Mouse (Mus musculus) liver (tissue): ENCODE data around the gene Syne2.
"Not testable (repeated sequence)": the region's sequence is repeated elsewhere in the genome, so short reads cannot be mapped to it uniquely, and the experiment has no call there.

Experiments used
- DNase-seq: peaks from one replicate; pipeline ENCODE4 v3.0.0-alpha.2; 2020; ENCODE audit warnings: mixed read lengths

Gene Syne2

GRCm38 (mm10) chr12:76116577-76116976 lies 298.6 kb downstream of the Syne2 start:
- no peak for DNase-seq

GRCm38 (mm10) chr12:76117632-76118153 lies 299.8 kb downstream of the Syne2 start:
- peak; percentile 18 for DNase-seq

- no peak for DNase-seq
These were observed 305.3 kb downstream of the Syne2 start for GRCm38 (mm10) chr12:76123223-76123622.

GRCm38 (mm10) chr12:76128306-76128705 lies 310.4 kb downstream of the Syne2 start:
- DNase-seq: no peak

- no peak for DNase-seq
These were observed 310.9 kb downstream of the Syne2 start for GRCm38 (mm10) chr12:76128831-76129230.

- peak; percentile 20 for DNase-seq
These were observed 312.3 kb downstream of the Syne2 start for GRCm38 (mm10) chr12:76130281-76130680.

GRCm38 (mm10) chr12:76130891-76131290 lies 313.0 kb downstream of the Syne2 start:
- DNase-seq: no peak

GRCm38 (mm10) chr12:76132591-76132990 lies 314.7 kb downstream of the Syne2 start:
- DNase-seq: no peak

GRCm38 (mm10) chr12:76133081-76133480 lies 315.1 kb downstream of the Syne2 start:
- DNase-seq: not testable (repeated sequence)

GRCm38 (mm10) chr12:76136701-76137100 lies 318.8 kb downstream of the Syne2 start:
- DNase-seq: no peak

- DNase-seq: not testable (repeated sequence)
These were observed 334.5 kb downstream of the Syne2 start for GRCm38 (mm10) chr12:76152389-76152788.
